Mouse (Mus musculus): ENCODE measurements around the gene Olfr1308.

The Olfr1308 gene

DNA sequence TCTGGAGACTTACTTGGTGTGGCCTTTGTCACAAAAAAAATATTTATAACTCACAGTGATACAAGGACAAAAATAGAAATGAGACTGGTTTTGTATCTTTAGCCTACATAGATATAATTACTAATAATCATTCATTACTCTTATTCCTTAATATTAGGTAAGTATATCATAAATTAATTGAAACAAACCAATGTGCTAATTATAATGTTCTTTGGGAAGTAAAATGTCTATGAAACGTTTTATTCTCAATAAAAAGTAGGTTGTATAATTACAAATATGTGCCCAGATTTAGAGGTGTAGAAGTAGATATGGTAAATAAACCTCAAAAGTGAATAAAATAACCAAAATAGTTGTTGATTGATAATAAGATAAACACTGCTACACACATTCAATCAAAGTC lies at the start of gene Olfr1308:
TSS of gene Olfr1308 (minus strand) at position 101 of the 400 bp plus-strand sequence.
- no peak for DNase-seq (ENCODE audit: low spot score in 2 of 2)

DNA sequence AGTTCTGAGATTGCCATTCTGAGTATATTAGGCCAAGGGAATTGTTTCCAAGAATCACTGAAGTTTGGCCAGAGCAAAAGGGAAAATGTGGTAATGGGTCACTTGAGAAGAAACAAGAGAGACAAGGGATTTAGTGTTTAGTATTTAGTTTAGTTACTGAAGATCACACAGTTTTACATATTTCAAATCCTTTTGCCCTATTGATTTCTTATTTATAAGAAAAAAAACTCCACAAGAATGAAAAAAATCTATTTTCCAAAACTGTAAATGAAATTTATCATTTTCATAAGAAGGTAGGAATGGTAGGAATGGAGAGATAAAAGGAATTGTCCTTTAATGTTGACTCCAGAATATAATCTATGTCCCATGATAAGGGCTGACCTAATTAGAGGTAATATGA lies 47.9 kb upstream of the Olfr1308 start, which contains the start of gene Olfr1310:
TSS of gene Olfr1310 (minus strand) at position 101 of the 400 bp plus-strand sequence.
- DNase-seq (ENCODE audit: low spot score in 2 of 2), result no peak

DNA sequence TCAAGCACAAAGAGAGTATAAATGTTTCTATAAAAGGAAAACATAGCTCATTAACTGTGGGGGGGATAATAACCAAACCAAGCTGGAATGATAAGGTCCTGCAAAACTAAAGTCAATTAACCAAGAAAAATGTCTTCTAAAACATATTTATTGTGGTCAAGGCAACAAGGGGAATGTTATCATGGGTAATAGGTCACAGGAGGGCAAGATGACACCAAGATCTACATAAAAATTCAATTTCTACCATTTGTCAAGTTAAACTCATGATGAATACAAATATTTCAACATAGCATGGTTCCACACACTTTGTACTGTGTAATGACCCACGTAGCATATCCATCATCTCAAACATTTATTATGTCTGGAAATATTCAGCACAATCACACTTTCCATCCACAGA lies 25.4 kb upstream of the Olfr1308 start, which contains the start of gene Olfr1309:
TSS of gene Olfr1309 (minus strand) at position 101 of the 400 bp plus-strand sequence.
- DNase-seq (ENCODE audit: low spot score in 2 of 2), result no peak

GRCm38 (mm10) chr2:111949340-111949739 lies 15.4 kb downstream of the Olfr1308 start, which contains the start of gene Olfr1307:
Gene Olfr1307, minus strand, starts transcription at chr2:111949440.
- no peak for DNase-seq (ENCODE audit: low spot score in 2 of 2)

- no peak for DNase-seq (ENCODE audit: low spot score in 2 of 2)
Observed at GRCm38 (mm10) chr2:111916171-111916570, 48.6 kb downstream of the Olfr1308 start, which contains the start of gene Olfr1306. Gene Olfr1306, minus strand, starts transcription at chr2:111916271.

All from frontal cortex, postnatal 10 days (tissue).